Mouse (Mus musculus) midbrain, embryonic 10.5 days (tissue): Measurements from ENCODE around the gene Farp1. TPM values are rescaled to one million over a fixed set of nuclear protein-coding genes. Genes with fewer than 3 reads are reported as not detected.

Source experiments
- DNase-seq: peaks from one replicate; pipeline ENCODE4 v3.0.0-alpha.2; 2017; ENCODE audit warnings: low spot score
- H3K27ac ChIP-seq: fragments of 300-500 bp; sonication (generic); replicated peaks from 2 replicates; pipeline ENCODE4 v1.5.1; 2016; ENCODE audit warnings: mild to moderate bottlenecking
- H3K27me3 ChIP-seq: fragments of 300-500 bp; sonication (generic); 2 replicates; pipeline ENCODE4 v1.6.1; 2016; ENCODE audit warnings: low read depth, mild to moderate bottlenecking; ENCODE audit not compliant: poor library complexity, severe bottlenecking
- H3K36me3 ChIP-seq: fragments of 300-500 bp; sonication (generic); 2 replicates; pipeline ENCODE4 v1.6.1; 2016; ENCODE audit warnings: mild to moderate bottlenecking, moderate library complexity
- H3K4me1 ChIP-seq: fragments of 300-500 bp; sonication (generic); 2 replicates; pipeline ENCODE4 v1.6.1; 2016
- H3K4me3 ChIP-seq: fragments of 300-500 bp; sonication (generic); 2 replicates; pipeline ENCODE4 v1.5.1; 2016; ENCODE audit warnings: mild to moderate bottlenecking, moderate library complexity
- H3K9me3 ChIP-seq: fragments of 300-500 bp; sonication (generic); replicated peaks from 2 replicates; pipeline ENCODE4 v1.6.1; 2016; ENCODE audit warnings: mild to moderate bottlenecking
- WGBS: fragments of 180-500 bp; shearing (Covaris S2); methylation state at CpG from one replicate; pipeline ENCODE4 v1.1.7; 2016; 5-methylcytosine and 5-hydroxymethylcytosine counted together
- polyA plus RNA-seq: library from polyadenylated mRNA; unstranded; fragments of >200 nt; fragmentation: Nextera tagmentation; extraction: Ambion mirVana; gene quantifications from 2 replicates; pipeline ENCODE4 v1.2.1, GENCODE M21; 2016

Gene Farp1
- polyA plus RNA-seq, 1 experiment from 2014 or later, result 18.2 TPM

GRCm38 (mm10) chr14:121099120-121099519 is 64.1 kb downstream of the Farp1 start:
- Histone ChIP-seq H3K27ac (no peak overlapping the region), H3K4me1 (peaks cover 4% of the 10 kb centered on the region; the same call in 1 of the 2 replicates), H3K27me3 (no peaks in the 10 kb centered on the region), H3K4me3 (no peak overlapping the region), H3K9me3 (no peaks in the 10 kb centered on the region), H3K36me3 (peaks cover 11% of the 10 kb centered on the region; the same call in 1 of the 2 replicates)
- DNase-seq, result no peak
- 93% methylated on average over 8 of the region's 8 CpGs for WGBS

- Histone ChIP-seq H3K4me3 (no peak overlapping the region), H3K4me1 (peaks cover 8% of the 10 kb centered on the region), H3K36me3 (peaks cover 11% of the 10 kb centered on the region; the same call in 1 of the 2 replicates), H3K27me3 (no peaks in the 10 kb centered on the region), H3K27ac (no peak overlapping the region), H3K9me3 (no peaks in the 10 kb centered on the region)
- WGBS, result 82% methylated on average over 2 of the region's 2 CpGs
- no peak for DNase-seq
Measured at GRCm38 (mm10) chr14:121099876-121100275, 64.9 kb downstream of the Farp1 start.

- peaks cover 17% of the 10 kb centered on the region for H3K4me1 ChIP-seq
- H3K4me3 ChIP-seq, result no peak overlapping the region
- H3K9me3 ChIP-seq, result no peaks in the 10 kb centered on the region
- DNase-seq, result no peak
- H3K27me3 ChIP-seq, result no peaks in the 10 kb centered on the region
- no peak overlapping the region for H3K27ac ChIP-seq
- H3K36me3 ChIP-seq, result peaks cover 11% of the 10 kb centered on the region; the same call in 1 of the 2 replicates
- 51% methylated on average over 2 of the region's 2 CpGs for WGBS
Measured at GRCm38 (mm10) chr14:121100829-121101228, 65.8 kb downstream of the Farp1 start.

GRCm38 (mm10) chr14:121101531-121101930 is 66.5 kb downstream of the Farp1 start:
- 92% methylated on average over 5 of the region's 5 CpGs for whole genome bisulfite sequencing

GRCm38 (mm10) chr14:121102599-121102998 is 67.6 kb downstream of the Farp1 start:
- no peaks in the 10 kb centered on the region for H3K9me3 ChIP-seq
- no peak overlapping the region for H3K27ac ChIP-seq
- DNase-seq, result no peak
- 86% methylated on average over 5 of the region's 5 CpGs for WGBS
- H3K4me3 ChIP-seq, result no peak overlapping the region
- no peaks in the 10 kb centered on the region for H3K27me3 ChIP-seq
- peaks cover 34% of the 10 kb centered on the region for H3K4me1 ChIP-seq
- peaks cover 11% of the 10 kb centered on the region; the same call in 1 of the 2 replicates for H3K36me3 ChIP-seq

More at GRCm38 (mm10) chr14:121101531-121101930, 66.5 kb downstream of the Farp1 start:
- Histone ChIP-seq H3K4me1 (peaks cover 24% of the 10 kb centered on the region), H3K27me3 (no peaks in the 10 kb centered on the region), H3K9me3 (no peaks in the 10 kb centered on the region), H3K36me3 (peaks cover 11% of the 10 kb centered on the region; the same call in 1 of the 2 replicates), H3K27ac (no peak overlapping the region), H3K4me3 (no peak overlapping the region)
- DNase-seq, result no peak

GRCm38 (mm10) chr14:121103459-121103858 is 68.5 kb downstream of the Farp1 start:
- no peak for DNase-seq
- H3K27me3 ChIP-seq, result no peaks in the 10 kb centered on the region
- H3K4me3 ChIP-seq, result no peak overlapping the region
- peaks cover 11% of the 10 kb centered on the region; the same call in 1 of the 2 replicates for H3K36me3 ChIP-seq
- H3K9me3 ChIP-seq, result no peaks in the 10 kb centered on the region
- 82% methylated on average over 9 of the region's 9 CpGs for WGBS
- H3K4me1 ChIP-seq, result peaks cover 43% of the 10 kb centered on the region
- no peak overlapping the region for H3K27ac ChIP-seq

GRCm38 (mm10) chr14:121104760-121105329 is 69.8 kb downstream of the Farp1 start:
- peaks cover 56% of the 10 kb centered on the region for H3K4me1 ChIP-seq
- H3K27me3 ChIP-seq, result no peaks in the 10 kb centered on the region
- H3K36me3 ChIP-seq, result peaks cover 11% of the 10 kb centered on the region; the same call in 1 of the 2 replicates
- DNase-seq, result no peak
- no peak overlapping the region for H3K4me3 ChIP-seq
- no peaks in the 10 kb centered on the region for H3K9me3 ChIP-seq
- H3K27ac ChIP-seq, result no peak overlapping the region
- 77% methylated on average over 7 of the region's 7 CpGs for WGBS

- Histone ChIP-seq H3K9me3 (no peaks in the 10 kb centered on the region), H3K27ac (peak overlapping the region; percentile 38; the same call in 1 of the 2 replicates), H3K27me3 (no peaks in the 10 kb centered on the region), H3K4me1 (peaks cover 57% of the 10 kb centered on the region), H3K4me3 (no peak overlapping the region), H3K36me3 (peaks cover 12% of the 10 kb centered on the region; the same call in 1 of the 2 replicates)
- 55% methylated on average over 4 of the region's 4 CpGs for WGBS
- DNase-seq, result no peak
Measured at GRCm38 (mm10) chr14:121106906-121107305, 71.9 kb downstream of the Farp1 start.

- 78% methylated on average over 10 of the region's 10 CpGs for WGBS
- H3K4me3 ChIP-seq, result no peak overlapping the region
- DNase-seq, result no peak
- H3K27ac ChIP-seq, result no peak overlapping the region; the same call in 1 of the 2 replicates
- H3K4me1 ChIP-seq, result peaks cover 54% of the 10 kb centered on the region
- H3K9me3 ChIP-seq, result no peaks in the 10 kb centered on the region
- H3K27me3 ChIP-seq, result no peaks in the 10 kb centered on the region
- H3K36me3 ChIP-seq, result peaks cover 14% of the 10 kb centered on the region; the same call in 1 of the 2 replicates
Measured at GRCm38 (mm10) chr14:121107707-121108285, 72.8 kb downstream of the Farp1 start.

- no peak for DNase-seq
- H3K27me3 ChIP-seq, result no peaks in the 10 kb centered on the region
- no peaks in the 10 kb centered on the region for H3K9me3 ChIP-seq
- peaks cover 53% of the 10 kb centered on the region for H3K4me1 ChIP-seq
- peaks cover 7% of the 10 kb centered on the region; the same call in 1 of the 2 replicates for H3K36me3 ChIP-seq
- 29% methylated on average over 8 of the region's 8 CpGs for WGBS
- H3K4me3 ChIP-seq, result no peak overlapping the region
- peak overlapping the region; percentile 71 for H3K27ac ChIP-seq
Measured at GRCm38 (mm10) chr14:121108439-121109115, 73.6 kb downstream of the Farp1 start.

GRCm38 (mm10) chr14:121109116-121109504 is 74.1 kb downstream of the Farp1 start:
- no peaks in the 10 kb centered on the region for H3K27me3 ChIP-seq
- peaks cover 6% of the 10 kb centered on the region; the same call in 1 of the 2 replicates for H3K36me3 ChIP-seq
- peak overlapping the region; percentile 71 for H3K27ac ChIP-seq
- H3K4me1 ChIP-seq, result peaks cover 53% of the 10 kb centered on the region
- DNase-seq, result peak; percentile 44
- 13% methylated on average over 9 of the region's 9 CpGs for WGBS
- no peaks in the 10 kb centered on the region for H3K9me3 ChIP-seq
- 0 out of 2 replicates have a peak overlapping the region, but pooled peaks have one; percentile 4 for H3K4me3 ChIP-seq

- 96% methylated on average over 13 of the region's 13 CpGs for WGBS
- no peak overlapping the region for H3K27ac ChIP-seq
- H3K4me3 ChIP-seq, result no peak overlapping the region
- no peaks in the 10 kb centered on the region for H3K9me3 ChIP-seq
- H3K27me3 ChIP-seq, result no peaks in the 10 kb centered on the region
- peaks cover 41% of the 10 kb centered on the region for H3K4me1 ChIP-seq
- peaks cover 13% of the 10 kb centered on the region for H3K36me3 ChIP-seq
- DNase-seq, result no peak
Measured at GRCm38 (mm10) chr14:121110492-121111267, 75.7 kb downstream of the Farp1 start.
